Comparison of ENCODE assay signal across 1 mouse cellular context in the genomic region with DNA sequence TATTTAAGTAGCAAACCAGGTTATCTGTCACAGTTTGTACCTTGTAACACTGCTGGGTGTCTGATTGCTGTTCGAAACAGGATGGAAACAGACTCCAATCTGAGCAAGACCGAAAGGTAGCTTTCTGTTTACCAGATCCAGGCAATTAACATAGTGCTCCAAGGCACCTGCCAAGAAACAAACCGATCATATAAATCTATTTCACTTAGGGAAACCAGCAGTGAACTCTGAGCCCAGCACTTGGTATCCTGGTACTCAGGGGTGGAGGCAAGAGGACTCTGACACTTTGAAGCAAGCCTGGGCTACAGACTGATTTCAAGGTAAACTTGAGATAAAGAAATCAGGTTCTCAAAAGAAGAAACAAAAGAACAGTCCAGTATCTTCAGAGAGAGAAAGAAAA.
A peak's percentile ranks its signal among the peaks of the same experiment; 100 is the strongest.
TF ChIP-seq lines count a peak whose summit lies in the region.

No protein-coding gene starts in this region.

TF ChIP-seq in CH12.LX, 34 proteins besides CTCF, POLR2A, EP300 and RAD21:
- TF ChIP-seq MXI1 (IDR thresholded peaks at IDR 0.05; ENCODE audit: low read depth, low read length) (0 out of 2 replicates have a peak, but pooled peaks have one; percentile 24), POLR2AphosphoS2 (IDR thresholded peaks at IDR 0.05; ENCODE audit: low read depth, low read length) (no peak), IRF4 (IDR thresholded peaks at IDR 0.05; ENCODE audit: low read depth, low read length) (no peak)
TF ChIP-seq in CH12.LX: peak in this region for 1.
